Mouse (Mus musculus) c-Kit-positive CD71-negative TER-119-negative erythroid progenitor cells, embryonic 14.5 days (primary cell): ENCODE results near the gene Pgpep1.
A peak's percentile ranks its signal among the peaks of the same experiment; 100 is the strongest.

ENCODE experiments used
- DNase-seq: peaks from one replicate; pipeline ENCODE4 v3.0.0-alpha.2; 2013; ENCODE audit warnings: low read depth

Pgpep1 gene

DNA sequence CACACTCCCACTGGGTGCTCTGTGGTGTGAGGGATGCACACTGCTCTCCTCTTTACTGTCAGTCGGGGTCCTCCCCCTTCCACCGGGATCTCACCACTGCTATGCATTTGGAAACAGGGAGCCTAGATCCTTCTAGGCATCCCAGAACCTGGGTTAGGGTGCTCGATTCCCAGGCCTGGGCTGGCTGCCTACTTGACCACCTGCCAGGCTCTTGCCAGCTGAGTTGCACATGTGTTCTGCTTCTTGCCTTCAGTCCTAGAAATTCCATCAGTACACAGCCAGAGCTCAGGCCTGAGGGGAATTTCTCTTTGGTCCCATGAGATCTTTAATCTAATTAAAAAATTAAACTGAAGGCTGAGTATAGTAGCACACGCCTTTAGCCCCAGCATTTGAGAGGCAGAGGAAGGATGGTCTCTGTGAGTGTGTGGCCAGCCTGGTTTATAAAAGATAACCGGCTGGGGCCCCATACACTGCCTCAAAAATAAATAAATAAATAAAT, 29.8 kb upstream of the Pgpep1 start:
- no peak for DNase-seq

DNA sequence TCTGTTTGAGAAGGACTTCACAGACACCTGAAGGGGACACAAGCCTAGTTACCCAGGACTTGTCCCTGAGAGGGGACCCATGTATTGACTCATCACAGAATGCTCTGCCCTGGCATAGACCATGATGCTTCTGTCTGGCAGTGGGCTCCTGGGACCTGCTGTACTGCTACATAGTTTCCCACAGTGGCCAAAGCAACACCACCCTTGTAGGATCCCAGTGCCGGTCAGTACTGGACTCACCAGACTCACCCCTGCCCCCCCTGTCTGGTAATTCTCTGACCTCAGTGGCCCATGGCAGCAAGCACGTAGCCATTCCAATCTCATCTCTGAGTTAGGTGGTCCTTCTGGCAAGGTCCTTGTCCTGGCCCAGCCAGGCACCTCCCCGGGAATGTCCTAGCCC, 27.9 kb upstream of the Pgpep1 start:
- DNase-seq = no peak

DNA sequence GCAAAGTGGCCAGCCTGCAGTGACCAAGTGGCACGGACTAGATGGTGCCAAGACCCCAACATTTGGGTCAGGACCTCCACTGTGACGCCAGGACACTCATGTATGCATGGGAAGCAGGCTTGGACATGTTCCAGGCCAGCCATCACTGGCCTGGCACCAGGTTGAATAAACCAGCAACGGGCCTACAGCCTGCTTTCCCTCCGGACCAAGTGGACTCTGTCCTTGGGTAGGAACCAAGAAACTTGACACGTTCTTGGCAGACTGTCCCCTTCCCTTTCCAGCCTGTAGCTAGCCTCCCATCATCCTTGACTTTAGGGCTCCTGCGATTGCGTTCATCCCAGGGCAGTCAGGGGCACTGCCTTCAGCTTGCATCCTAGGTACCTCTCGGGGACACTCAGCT, 27.4 kb upstream of the Pgpep1 start:
- no peak for DNase-seq

DNA sequence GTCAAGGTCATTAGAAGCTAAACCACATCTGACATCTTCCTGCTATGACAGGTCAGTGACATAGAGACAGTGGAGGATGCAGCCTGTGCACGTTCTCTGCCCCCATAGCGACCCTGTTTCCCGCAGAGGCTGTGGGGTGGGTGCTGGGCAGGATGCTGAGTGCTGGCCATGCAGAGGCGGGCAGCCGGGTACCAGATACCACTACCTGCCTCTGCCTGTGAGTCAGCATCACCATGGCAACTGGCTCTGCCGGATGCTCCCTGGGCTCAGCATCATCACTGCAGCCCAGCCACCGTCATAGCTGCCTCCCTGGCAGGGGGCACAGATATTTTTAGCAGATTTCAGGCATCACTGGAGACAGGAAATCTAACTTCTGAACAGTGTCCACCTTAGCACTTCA, 24.1 kb upstream of the Pgpep1 start:
- DNase-seq = no peak

DNA sequence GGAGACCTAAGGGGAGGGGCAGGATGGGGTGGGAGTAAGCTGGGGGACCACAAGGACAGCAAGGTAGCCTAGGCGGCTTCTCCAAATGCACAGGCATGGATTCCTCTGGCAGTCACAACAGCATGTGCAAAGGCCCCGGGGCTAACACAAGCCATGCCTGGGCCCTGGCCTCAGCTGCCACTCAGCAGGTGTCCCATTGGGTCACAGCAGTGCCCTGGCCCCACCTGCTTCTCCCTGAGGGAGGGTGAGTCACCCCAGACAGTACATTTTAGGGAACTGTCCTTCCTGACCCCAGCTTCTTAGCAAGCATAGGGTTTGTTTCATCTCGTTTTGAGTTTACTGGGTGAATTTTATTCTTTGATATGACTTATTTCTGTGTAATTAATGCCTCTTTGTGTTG, 22.5 kb upstream of the Pgpep1 start:
- DNase-seq = no peak

DNA sequence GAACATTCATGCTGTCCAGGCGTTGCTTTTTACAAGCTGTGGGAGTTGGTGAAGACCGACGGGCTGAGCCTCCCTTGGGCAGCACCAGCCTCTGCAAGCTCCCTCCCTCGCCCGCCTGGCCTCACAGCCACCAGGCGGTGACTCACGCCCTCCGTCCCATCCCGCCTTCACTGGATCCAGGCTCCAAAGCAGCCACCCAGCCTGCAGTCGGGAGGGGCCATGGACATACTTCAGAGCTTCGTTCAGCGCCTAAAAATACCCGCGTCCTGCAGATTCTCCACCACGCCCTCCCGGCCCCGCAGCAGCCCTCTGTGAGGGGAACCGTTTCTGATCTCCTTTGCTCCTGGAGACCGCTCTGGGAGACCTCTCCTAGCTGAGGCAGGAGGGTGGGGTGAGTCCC, 22.0 kb upstream of the Pgpep1 start:
- no peak for DNase-seq

DNA sequence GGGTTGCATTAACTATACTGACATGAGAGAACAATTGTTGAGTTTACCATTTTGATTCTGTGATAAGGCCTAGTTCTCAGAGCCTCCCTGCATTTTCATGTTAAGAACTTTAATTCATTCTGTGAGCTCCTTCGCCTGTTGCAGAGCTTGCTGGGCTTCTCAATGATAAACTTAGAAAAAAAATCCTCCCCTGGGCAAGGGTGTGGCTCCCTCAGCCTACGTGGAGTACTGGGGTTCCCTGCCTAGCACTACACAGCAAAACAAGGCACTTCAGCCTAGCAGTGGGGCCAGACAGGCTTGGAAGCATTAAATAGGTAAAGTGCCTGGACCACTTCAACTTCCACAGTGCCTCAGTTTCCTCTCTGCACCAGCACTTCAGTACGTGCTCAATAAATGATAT, 21.2 kb upstream of the Pgpep1 start:
- DNase-seq = no peak

DNA sequence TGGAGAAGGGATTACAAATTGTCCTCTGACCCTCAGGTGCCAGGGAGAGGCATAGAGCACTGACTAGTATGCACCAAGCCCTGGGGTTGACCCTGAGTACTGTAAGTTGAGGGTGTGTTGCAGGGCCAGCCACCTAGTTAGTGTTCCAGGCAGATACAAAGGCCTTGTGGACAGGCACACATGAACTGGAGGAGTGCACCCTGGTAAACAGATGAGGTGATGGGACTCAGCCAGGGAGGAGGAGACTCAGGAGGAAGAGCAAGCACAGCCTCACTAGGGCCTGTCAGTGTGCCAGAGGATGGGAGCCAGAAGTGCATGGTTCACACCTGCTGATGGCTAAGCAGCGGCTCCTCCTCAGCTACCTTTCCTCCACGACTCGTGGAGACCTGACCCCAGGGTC, 19.9 kb upstream of the Pgpep1 start:
- no peak for DNase-seq

DNA sequence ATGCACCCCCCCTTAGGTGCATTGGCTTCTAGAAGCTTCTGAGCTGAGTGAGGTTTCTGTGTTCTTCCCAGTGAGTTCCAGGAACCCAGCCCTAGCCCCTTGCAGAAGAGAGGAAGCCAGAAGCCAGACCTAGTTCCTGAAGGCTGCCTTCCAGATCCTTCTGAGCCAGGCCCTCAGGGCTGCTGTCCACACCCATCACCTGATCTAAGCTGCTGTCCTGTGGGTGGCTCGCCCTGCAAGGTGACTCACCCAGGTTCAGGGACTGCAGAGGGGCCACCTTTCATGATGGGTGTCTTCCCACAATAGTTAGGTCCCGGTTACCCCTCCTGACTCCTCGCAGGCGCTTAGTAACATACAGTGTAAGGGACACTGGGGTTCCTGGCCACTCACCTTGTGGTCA, 19.2 kb upstream of the Pgpep1 start:
- DNase-seq = no peak

DNA sequence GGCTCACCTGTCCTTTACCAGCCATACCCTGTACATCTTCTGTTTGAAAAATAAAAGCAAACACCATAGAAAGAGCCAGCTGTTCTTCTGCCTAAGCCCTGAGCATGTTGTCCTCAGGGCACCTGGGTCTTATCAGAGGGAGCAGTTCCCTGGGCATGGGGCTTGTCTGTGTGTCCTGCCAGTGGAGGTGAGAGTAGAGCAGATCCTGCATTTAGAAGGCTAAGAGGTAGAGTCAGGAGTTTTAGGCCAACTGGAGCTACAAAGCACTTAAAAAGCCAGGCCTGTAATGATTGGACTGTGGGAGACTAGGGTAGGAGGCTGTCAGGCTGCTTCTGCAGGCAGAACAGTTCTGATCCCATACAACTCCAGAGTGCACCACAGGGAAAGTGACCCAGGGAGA, 18.5 kb upstream of the Pgpep1 start:
- no peak for DNase-seq

DNA sequence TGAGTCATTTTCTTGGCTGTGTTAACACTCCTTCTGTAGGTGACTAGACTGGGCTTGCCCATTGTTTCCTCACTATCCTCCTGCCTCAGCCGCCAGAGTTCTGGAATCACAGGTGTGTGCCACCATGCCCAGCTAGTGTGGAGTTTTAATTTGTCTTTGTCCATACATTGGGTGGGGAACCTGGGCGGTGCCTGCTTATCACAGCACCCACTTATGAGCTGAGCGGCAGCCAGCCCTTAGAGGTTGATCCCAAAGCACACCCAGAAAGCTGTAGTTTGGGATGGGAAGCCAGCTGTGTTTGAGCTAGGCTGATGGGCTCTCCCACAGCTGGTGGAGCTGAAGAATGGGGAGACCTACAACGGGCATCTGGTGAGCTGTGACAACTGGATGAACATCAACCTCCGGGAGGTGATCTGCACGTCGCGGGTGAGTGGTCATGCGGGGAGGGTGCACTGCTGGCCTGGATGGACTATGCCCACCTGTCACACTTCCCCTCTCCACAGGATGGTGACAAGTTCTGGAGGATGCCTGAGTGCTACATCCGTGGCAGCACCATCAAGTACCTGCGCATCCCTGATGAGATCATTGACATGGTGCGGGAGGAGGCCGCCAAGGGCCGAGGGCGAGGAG, 17.4 kb upstream of the Pgpep1 start:
- DNase-seq = no peak

DNA sequence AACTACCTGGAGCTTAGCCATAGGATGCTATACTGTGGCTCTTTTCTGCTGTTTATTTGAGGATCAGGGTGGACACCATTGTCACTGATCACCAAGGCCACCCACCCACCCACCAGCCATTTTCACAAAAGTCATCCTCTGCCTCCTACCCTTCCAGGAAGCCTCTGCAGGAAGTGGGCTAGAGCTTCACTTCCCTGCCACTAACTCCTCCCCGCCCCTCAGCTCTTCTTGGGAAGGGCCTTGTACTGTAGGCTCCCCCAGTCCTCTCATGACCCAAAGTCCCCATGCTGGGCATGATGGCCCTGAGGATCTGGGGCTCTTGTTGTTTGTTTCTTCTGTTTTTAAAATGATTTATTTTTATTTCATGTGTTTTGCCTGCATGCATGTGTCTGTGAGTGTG, 15.1 kb upstream of the Pgpep1 start:
- no peak for DNase-seq

DNA sequence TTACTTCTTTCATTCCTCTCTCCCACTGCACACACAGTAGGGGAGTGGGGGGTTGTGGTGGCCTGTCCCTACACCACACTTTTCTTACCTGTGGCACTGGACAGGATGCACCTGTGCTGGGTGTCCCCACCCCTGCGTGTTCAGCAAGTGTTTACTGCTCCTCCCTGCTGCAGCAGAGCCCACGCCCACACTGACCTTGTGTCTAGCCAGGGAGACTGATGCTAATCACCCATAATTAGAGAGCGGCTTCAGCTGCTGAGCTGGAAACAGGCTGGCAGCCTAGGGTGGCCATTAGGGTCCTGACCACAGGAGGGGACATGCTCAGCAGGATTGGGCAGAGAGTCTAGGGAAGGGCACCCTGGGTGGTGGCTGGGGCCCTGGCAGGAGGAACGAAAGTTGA, 14.5 kb upstream of the Pgpep1 start:
- DNase-seq = no peak

DNA sequence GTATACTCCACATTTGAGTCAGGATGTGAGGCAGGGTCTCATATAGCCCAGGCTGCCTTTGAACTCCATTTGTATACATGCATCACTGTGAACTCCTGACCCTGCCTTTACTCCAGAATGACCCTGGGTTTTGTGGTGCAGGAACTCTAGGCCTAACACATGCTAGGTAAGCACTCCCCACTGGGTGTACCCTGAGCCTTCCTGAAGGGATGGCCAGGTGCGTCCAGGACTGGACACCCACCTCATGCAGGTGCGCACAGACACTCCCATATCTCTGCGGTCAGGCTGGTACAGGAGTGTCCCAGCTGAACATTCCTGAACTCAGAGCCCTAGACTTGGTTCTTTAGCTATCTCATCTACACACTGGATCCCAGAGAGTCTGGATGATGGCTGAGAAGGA, 13.9 kb upstream of the Pgpep1 start:
- DNase-seq = no peak

DNA sequence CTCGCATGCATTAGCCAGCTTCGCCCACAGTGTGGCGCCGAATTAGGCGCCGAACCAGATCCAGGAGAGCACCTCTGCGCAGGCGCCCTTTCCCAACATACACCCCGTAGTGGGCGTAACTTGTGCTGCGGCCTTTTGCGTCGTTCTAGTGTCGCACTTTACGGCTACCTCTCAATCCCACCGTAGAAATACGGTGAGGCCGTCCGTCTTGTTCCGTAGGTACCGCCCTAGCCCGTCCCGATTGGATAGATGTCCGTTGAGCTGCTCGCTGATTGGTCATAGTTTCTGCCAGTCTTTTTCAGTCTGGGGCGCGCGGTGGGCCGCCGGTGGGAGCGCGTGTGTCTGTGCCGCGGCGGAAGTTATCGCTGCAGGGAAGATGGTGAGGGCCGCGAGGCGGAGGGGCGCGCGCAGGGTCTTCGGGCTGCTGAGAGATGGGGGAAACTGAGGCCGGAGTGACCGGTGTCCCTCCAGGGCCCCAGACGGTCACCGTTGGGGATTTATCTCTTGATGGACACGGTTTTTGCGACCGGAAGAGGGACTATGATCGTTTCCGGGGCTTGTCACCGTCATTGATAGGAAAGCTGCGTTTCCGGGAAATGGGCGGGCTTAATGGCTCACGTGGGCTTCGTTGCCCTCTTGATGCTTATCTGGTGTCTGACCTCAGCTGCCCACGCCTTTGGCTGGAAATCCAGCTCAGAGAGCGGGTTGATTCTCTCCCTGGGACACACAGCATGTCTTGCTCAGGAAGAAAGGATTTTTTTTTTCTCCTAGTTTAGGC, 13.1 kb upstream of the Pgpep1 start, which contains the start of gene Lsm4:
Gene Lsm4, plus strand, starts transcription at position 170 of the 778 bp plus-strand sequence.
- DNase-seq = peak; percentile 97

DNA sequence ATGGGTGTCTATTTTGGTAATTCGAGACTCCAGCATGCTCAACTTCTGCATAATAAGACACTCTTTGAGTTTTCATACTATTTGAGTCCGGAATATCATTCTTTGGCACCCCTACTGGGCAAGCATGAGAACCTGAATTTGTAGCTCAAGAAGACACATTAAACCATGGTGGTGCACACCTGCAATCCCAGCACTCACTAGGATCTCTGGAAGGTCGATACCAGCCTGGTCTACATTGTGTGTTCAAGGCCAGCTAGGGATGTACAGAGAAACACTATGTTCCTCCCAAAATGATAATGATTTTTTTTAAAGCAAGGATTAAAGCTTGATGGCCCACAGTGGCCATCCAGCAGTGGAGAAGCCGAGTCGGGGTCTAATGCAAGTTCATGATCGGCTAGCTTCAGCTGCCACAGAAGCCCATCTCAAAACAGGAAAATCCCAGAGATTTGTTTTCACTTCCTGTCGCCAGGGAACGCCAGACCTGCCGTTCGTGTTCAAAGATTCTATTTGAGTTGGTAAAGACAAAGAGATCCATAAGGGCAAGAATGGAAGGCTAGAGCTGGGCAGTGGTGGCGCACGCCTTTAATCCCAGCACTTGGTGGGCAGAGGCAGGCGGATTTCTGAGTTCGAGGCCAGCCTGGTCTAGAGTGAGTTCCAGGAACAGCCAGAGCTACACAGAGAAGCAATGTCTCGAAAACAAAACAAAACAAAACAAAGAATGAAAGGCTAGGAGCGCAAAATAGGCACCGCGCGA, 12.3 kb upstream of the Pgpep1 start:
- DNase-seq = no peak

DNA sequence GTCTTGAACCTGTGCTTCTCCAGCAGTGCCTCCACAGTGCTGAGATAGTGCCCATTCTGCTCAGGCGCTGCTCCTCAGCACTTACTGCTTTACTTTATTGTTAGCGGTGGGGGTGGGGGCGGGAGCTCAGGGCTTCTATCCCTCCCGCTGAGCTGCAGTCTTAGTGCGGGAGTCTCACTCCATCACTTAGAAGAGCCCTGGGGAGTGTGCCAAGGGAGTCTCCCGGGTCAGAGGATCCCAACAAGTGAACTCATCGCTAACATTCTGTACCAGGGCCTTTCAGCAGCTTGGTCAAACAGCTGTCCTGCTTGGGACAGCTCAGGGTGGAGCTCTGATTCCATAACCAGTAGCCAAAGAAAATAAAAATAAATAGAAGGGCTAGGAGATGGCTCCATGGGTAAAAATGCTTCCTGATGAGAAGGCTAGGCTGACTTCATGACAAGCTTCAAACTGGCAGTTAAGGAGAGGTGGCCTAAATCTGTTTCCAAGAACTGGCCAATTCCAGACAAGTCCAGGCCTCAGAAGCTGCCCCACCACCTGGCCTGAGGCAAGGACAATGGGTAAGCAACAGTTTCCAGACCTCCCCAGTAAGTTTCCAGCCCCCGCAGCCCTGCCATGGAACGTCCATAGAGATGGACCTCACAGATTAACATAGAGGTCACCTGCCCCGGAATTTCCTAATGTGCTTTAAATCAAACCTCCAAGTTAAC, 11.6 kb upstream of the Pgpep1 start:
- DNase-seq = no peak

DNA sequence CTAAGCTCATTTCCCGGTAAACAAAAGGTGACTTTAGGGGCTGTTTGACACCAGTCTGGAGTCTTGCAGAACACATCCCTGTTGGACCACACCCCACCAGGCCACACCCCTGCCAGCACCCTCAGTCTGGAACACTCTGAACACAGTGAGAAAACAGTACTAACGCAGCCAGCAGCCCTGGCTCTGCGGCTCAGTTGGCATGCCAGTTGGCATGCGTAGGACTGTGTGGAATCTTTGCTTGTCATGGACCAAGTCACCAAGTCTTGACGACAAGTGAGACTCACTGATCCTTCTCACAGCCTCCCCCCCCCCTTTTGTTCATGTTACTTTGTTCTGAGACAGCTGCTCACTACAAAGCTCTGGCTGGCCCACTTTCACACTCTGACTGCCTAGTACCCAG, 6.9 kb upstream of the Pgpep1 start:
- no peak for DNase-seq

DNA sequence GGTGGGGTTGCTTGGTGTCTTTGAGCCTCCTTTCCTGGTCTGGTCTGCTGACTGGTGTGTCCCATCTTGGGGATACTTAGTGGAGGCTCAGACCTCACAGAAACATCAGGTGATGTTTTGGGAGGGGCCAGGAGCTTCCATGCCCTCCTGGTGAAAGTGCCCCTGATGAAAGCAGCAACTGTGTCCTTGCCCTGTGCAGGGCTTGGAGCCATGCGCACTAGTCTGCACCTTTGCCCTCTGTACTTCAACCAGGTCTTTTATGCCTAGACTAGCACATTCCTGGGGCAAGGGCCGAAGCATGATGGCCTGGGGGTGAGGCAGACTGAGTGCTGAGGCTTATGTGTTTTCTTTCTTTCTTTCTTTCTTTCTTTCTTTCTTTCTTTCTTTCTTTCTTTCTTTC, 5.4 kb upstream of the Pgpep1 start:
- DNase-seq = no peak

DNA sequence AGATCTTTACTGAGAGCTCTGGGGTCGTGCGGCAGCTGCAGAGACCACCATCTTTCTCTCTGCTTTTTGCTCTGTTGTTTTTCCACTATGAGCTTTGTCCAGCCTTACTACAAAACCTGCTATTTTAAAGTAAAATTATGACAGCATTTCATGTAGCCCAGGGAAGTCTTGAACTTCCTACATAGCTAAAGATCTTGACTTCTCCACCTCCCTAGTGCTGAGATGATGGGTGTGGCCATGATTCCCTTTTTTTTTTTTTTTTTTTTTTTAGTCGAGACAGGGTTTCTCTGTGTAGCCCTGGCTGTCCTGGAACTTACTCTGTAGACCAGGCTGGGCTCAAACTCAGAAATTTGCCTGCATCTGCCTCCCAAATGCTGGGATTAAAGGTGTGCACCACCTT, 4.4 kb upstream of the Pgpep1 start:
- DNase-seq = no peak

DNA sequence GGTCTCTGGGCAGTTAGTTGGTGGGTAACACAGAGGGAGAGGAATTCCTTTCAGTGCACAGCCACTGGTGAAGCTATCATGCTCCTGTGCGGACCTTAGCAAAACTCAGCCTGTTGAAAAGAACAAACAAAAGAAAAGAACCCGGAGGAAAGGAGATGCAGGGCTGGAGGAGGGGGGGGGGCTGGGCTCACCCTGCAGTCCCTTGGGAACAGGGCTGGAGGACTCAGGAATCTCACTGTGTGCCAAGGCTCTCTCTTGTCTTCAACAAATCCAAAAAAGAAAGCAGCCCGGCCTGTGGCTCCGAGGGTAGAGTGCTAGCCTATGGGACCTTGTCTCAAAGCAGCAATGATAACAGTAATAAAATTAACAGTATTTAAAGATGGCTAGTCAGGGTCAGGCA, 3.5 kb upstream of the Pgpep1 start:
- DNase-seq = no peak

DNA sequence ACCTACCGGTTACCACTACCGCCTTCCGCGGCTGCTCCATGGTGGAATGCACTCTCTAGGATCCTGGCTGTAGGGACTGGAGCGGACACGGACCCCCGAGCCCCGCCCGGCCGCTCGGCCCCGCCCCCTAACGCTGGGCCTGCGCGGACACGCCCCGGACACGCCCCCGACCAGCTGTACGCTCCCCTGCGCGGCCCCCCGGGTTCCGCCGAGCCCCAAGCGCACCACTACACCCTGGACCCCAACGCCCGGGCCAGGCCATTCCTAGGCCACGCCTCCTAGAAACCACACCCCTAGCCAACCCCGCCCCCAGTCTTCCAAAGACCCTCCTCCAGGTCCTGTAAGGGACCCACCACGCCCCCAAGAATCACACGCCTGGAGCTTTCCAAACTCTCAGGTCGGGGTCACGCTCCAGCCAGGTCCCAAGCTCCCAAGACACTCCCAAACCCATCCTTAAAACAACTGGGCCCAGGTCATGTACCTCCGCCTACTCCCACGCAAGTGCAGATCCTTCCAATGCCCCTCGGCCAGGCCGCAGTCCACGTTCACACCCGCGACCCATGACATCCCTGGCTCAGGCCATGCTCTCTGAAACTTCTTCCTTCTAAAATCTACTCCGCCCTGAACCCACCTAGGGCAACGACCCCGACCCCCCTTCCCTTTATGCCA, 450 bp downstream of the Pgpep1 start:
- DNase-seq = peak; percentile 83
